Mouse (Mus musculus) kidney, postnatal 10 days (tissue): ENCODE measurements around the gene Dvl1.

Experiments used
- DNase-seq: peaks from one replicate; pipeline ENCODE4 v3.0.0; 2021; ENCODE audit warnings: mixed read lengths

Dvl1 gene

GRCm38 (mm10) chr4:155840076-155841002 lies 6.9 kb upstream of the Dvl1 start:
- no peak for DNase-seq

GRCm38 (mm10) chr4:155841003-155841454 lies 6.2 kb upstream of the Dvl1 start:
- peak; percentile 83 for DNase-seq

DNA sequence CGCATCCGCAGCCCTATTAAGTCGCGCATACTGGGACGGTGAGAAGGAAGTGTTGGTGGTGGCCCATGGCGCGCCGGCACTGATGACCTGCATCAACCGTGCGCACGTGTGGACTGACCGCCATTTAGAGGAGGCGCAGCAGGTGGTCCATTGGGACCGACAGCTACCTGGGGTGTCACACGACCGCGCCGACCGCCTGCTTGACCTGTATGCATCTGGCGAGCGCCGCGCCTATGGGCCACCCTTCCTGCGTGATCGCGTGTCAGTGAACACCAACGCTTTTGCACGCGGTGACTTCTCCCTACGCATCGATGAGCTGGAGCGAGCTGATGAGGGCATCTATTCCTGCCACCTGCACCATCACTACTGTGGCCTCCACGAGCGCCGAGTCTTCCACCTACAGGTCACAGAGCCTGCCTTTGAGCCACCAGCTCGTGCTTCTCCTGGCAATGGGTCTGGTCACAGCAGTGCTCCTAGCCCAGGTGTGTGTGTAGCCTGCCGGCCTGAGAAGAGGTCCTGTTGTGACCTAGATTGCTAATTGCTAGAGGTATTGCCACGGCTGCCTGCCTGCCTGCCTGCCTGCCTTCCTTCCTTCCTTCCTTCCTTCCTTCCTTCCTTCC lies 5.4 kb upstream of the Dvl1 start:
- no peak for DNase-seq

- DNase-seq: no peak
Observed at GRCm38 (mm10) chr4:155843231-155843630, 4.0 kb upstream of the Dvl1 start.

DNA sequence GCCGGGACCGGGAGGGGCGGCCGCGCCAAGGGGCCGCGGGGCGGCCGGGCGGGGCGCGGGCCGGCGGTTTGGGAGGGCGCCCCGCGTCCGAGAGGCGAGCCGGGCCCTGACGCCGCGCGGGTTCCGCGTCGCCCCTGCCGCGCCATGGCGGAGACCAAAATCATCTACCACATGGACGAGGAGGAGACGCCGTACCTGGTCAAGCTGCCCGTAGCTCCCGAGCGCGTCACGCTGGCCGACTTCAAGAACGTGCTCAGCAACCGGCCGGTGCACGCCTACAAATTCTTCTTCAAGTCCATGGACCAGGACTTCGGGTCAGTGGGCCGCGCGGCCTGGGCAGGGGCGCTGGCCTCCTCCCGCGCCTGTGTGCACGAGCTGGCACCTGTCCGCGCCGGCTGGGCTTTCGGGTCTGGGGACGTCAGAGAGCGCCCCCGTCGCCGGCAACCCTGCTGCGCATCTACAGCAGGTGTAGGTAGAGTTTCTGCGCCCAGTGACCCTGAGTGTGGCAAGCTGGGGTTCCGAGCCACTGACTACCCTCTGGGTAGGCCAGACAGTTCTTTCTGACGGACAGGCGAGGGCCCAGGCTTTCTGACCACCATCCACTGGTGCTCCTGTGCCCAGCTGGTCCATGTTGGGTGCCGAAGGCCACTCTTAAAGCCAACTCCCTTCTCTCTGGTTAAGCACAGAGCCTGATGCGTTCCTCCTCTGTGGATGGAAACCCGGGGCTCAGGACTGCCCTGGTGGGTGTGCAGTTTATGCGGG lies 570 bp downstream of the Dvl1 start:
- peak; percentile 73 for DNase-seq

- peak; percentile 54 for DNase-seq
Observed at GRCm38 (mm10) chr4:155848434-155849095, 1.4 kb downstream of the Dvl1 start.

- no peak for DNase-seq
Observed at GRCm38 (mm10) chr4:155849391-155849790, 2.2 kb downstream of the Dvl1 start.

DNA sequence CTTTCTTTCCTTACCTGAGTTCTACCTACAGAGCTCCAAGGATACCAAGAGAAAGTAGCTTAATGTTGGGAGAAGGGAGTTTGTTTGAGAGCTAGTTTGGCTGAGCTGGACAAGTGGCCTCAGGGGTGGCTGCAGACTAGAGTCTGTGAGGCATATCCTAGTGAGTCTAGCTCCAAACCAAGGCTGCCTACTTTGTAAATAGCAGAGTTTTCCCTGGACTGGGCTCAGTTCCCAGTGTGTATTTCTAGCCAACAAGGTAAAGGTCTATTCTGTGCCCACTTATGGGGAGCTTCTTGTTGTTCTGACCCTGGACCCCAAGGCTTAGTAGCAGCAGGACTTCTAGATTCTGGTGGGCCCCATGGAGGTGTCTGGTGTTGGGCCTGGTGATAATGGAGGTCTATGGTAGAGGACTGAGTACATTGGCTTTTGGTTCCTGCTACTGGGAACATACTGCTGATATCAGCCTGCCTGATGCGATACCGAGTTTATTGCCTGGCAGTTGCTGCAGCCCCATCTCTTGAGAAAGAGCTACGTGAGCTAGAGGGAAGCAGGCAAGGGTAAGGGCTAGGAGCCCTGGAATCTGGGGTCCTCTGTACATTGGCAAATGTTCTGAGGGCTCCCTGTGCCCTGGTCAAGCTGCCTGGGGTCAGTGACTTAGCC lies 2.7 kb downstream of the Dvl1 start:
- no peak for DNase-seq

- DNase-seq: no peak
Observed at GRCm38 (mm10) chr4:155851368-155851767, 4.2 kb downstream of the Dvl1 start.

DNA sequence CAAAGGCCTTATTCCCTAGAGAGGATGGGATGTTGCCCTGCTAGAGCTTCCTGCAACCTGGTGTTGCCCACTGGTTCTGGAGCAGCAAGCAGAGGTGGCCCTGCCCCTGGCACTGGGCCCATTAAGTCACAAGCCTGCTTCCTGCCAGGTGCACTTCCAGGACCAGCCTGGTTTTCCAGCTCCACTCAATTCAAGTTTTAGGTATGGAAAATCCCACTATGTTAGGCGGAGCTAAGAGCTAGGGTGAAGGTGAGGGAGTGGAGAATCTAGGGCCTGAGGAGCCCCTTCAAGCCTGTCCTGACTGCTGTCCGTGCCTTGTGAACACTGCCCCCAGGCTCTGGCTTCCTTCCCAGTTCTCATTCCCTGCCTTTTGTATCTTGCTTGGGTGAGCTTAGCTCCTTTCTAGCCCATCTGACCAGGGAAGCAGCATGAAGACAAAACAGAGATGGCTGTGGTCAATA lies 4.8 kb downstream of the Dvl1 start:
- peak; percentile 73 for DNase-seq

GRCm38 (mm10) chr4:155853421-155853820 lies 6.2 kb downstream of the Dvl1 start:
- DNase-seq: no peak

DNA sequence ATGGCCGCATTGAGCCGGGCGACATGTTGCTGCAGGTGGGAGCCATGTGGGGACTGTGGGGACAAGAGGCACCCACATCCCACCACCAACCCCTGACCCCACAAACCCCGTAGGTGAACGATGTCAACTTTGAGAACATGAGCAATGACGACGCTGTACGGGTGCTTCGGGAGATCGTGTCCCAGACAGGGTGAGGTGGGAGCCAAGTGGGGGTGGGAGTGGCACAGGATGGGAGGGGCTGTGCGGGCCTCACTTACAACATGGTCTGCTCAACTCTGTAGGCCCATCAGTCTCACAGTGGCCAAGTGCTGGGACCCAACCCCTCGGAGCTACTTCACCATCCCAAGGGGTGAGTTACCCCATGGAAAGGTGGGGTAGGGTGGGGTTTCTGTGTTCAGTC lies 7.8 kb downstream of the Dvl1 start:
- DNase-seq: peak; percentile 13

GRCm38 (mm10) chr4:155856071-155856470 lies 8.9 kb downstream of the Dvl1 start:
- DNase-seq: no peak

DNA sequence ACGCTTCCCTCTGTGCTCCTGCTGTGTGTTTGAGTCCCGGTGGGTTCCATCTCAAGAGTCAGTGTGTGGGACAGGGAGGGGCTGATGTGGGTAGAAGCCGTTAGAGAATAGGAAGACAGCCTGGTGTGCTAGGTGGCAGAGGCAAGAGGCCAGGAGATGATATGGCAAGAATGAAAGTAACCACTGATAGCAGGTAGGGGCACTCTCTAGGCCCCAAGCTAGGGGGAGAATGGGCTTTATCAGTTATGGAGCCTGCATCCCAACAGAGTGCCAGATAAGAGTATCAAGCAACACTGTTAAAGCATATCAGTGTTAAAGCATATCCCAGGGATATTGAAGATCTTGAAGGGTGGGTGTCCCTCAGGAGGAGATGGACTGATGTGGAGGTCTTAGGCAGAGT lies 9.7 kb downstream of the Dvl1 start:
- DNase-seq: no peak

- peak; percentile 88 for DNase-seq
Observed at GRCm38 (mm10) chr4:155859318-155859717, 12.1 kb downstream of the Dvl1 start.

- peak; percentile 7 for DNase-seq
Observed at GRCm38 (mm10) chr4:155861787-155862186, 14.6 kb downstream of the Dvl1 start.

DNA sequence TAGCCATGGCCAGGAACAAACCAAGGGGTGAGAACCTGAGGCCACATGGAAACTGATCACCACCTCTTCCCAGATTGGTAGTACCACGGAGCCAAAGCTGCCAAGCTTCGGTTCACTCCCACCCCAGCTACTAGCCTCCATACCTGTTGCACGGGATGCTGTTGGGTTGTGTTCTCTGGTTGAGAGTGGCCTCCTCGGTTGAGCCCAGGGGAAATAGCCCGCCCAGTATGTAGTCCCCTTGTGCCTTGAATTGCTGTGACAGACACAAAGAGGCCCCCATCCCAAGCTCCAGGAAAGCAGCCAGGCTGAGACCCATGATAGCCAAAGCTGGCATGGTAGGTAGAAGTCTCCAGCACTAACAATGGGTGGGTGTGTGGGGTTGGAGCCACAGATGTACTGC lies 15.8 kb downstream of the Dvl1 start, which contains the start of gene Tas1r3:
Gene Tas1r3 (minus strand): TSS at position 362 of the 400 bp plus-strand sequence.
- DNase-seq: peak; percentile 8

DNA sequence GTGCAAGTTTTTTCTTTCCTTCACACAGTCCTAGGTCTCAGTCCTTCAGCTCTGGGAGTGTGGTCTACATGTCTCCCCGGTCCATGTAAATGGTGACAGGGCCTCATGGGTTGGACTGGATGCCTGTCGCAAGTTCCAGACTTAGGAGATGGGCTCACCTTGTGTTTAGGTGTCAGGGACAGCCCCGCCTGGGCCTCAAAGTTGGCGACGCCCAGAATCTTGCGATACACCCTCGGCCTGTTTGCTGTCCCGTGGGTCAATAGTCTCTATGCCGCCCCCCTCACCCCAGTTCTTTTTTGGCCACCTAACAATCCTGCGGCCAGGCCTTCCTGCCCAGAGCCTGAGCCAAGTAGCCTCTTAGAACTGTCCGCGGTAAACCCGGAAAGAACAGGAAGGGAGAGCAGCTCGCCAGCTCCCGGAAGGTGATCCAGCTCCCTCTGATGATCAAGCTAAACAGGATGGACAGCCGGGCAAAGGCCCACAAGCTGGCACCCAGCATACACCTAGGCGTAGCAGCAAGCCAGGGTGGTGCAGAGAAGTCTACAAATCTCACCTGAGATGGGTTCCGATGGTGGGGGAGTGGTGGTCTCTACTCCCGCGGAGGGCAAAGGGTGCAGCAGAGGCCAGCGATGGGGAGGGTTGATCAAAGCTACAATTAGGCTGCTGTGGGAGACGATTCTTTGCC lies 21.6 kb downstream of the Dvl1 start:
- DNase-seq: peak; percentile 54

DNA sequence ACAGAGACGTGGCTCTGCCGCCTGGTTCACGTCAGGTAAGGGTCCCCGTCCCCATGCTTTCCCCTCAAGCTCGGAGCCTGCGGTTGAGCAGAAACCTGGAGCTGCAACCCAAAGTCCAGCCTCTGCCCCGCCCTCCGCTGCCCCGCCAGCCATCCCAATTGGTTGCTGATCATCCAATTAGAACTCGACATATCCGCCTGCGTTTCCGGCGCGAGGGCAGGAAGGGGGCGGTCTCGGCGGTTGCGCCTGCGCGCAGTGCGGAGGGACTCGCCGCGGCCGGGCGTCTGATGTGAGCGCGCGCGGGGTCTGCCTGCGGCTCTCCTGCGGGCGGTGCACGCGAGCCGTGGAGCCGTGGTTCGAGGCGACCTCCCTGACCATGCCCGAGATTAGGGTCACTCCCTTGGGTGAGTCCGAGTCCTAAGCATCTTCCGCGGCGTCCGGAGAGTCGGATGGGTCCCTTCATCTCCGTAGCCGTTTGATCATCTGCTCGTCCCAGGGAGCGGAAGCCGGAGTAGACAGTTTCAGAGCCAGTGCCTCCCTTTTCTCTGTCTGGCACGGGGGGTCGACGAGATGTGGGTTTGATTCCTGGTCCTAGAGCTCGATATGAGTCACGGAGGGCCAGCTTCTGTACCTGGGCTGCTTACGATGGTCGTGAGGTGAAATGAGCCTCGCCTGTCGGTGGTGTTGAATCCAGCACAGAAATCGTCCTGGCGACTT lies 22.3 kb downstream of the Dvl1 start, which contains the start of the genes Cptp and Ints11:
Gene Cptp (minus strand): TSS at position 124 of the 717 bp plus-strand sequence.
Gene Ints11 (plus strand): TSS at position 230 of the 717 bp plus-strand sequence.
- peak; percentile 98 for DNase-seq

GRCm38 (mm10) chr4:155871404-155871803 lies 24.2 kb downstream of the Dvl1 start:
- no peak for DNase-seq
